Mouse (Mus musculus): ENCODE measurements at regions not wholly inside any gene's neighbourhood (a gene's known extent, or its start where the extent isn't known, plus 50 kb on each side); places are given as distances from the start of the nearest gene placed in this dataset.
A peak's percentile ranks its signal among the peaks of the same experiment; 100 is the strongest.
"Not testable (repeated sequence)": the region's sequence is repeated elsewhere in the genome, so short reads cannot be mapped to it uniquely, and the experiment has no call there.

DNA sequence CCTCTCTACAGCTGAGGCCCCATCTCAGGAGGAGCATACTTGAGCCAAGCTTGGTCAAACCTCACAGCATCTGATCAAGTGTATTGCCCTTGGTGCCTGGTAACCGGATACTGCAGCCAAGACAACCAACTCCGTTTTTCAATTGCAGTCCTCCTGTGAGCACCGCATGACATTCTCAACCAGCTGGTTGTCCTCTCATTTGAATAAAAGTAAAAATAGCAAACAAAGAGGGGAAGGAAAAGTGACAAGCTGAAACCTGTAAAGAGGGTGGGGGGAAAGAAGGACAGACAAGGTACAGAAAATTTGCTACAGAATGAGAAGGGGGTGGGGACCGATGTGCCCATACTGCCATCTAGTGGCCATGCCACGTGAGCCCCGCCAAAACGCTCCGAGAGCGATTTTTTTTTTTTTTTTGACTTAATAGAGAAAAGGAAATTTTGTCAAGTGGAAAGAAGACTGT, 314.0 kb downstream of the Zpld1 start:
- TF ChIP-seq CTCF (IDR thresholded peaks at IDR 0.05), result peak; percentile 83
- peak; percentile 62 to 75 for DNase-seq (ENCODE audit: extremely low spot score in 1 of 2, low spot score in 2 of 2)
- H3K27ac ChIP-seq, result peak overlapping the region; percentile 37; the same call in 1 of the 2 replicates
- intact Hi-C loops (cut with DNase I), result loop anchor here (10.0 kb wide), 4 partner anchors 481 to 1719 kb away; no protein-coding TSS in a partner anchor
- peak overlapping the region; percentile 9; the same call in 1 of the 2 replicates for H3K4me3 ChIP-seq

DNA sequence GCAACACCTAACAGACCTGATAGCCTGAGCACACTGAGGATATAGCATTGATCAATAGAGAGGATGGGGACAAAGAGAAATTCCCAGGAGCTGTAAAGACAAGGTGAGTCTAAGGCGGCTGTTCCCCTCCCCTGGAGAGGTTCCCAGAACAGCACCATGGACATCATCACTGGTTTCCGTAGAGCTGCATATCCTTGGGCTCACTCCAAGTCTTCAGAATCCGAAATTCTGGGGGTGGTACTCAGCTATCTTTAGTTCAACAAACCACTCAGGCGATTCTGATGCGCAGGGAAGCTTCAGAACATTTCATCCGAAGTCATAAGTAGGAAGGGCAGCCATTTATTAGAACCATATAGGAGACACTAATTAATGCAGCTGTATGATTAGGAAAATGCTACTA, 327.4 kb downstream of the Zpld1 start:
- no peak overlapping the region for H3K4me3 ChIP-seq
- no peak for TF ChIP-seq CTCF (IDR thresholded peaks at IDR 0.05)
- intact Hi-C loops (cut with DNase I), result loop anchor here (10.0 kb wide), 1 partner anchor 376 kb away; no protein-coding TSS in a partner anchor
- peak overlapping the region; percentile 53 for H3K27ac ChIP-seq
- peak; percentile 17 to 18 for DNase-seq (ENCODE audit: extremely low spot score in 1 of 2, low spot score in 2 of 2)

DNA sequence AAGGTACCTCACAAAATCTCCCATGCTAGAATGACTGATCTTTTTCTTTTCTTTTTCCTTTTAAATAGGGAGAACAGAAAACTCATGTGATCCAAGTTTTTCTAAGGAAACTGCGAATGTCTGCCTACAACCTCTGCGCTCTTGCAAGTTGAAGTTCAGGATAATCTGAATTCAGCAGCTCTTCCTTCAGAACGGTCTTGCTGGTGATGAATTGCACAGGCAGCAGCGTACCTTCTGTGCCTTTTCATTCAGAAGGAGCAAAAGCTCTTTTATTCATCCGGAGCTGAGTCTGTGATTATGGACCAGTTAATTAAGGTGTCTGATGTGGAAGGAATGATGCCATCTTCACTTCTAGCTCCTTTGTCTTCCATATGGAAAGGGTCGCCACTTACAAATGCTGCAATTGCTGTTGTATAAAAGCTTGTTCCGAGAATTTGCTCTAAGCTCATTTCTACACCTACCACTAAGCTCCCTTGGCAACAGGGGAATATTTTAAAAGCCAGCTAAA, 353.9 kb downstream of the Zpld1 start:
- intact Hi-C loops (cut with DNase I), result no loop called here
- DNase-seq (ENCODE audit: extremely low spot score in 1 of 2, low spot score in 2 of 2), result peak in 1 of 2 experiments; percentile 9
- peak overlapping the region; percentile 78 for H3K27ac ChIP-seq
- TF ChIP-seq CTCF (IDR thresholded peaks at IDR 0.05), result no peak
- no peak overlapping the region for H3K4me3 ChIP-seq

DNA sequence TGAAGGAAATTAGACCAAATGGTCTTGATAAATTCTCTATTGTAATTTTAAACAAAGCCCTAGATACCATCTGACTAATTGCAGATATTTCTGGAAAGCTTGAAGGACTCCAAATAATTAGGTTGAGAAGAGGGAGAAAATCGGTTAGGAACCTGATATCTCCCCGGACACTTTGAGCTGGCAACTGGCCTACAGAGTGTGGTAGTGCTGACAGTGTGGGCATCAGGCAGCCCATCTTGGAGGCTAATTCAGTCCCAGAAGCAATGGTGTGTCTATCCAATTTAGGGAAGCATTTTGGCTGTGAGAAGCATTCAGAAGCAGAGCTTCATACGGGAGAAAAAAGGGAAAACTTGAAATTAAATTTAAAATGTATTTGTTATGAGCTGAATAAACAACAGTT, 369.5 kb downstream of the Zpld1 start:
- no peak for TF ChIP-seq CTCF (IDR thresholded peaks at IDR 0.05)
- intact Hi-C loops (cut with DNase I), result no loop called here
- no peak for DNase-seq (ENCODE audit: extremely low spot score in 1 of 2, low spot score in 2 of 2)
- Histone ChIP-seq H3K27ac (no peak overlapping the region), H3K4me3 (no peak overlapping the region)

DNA sequence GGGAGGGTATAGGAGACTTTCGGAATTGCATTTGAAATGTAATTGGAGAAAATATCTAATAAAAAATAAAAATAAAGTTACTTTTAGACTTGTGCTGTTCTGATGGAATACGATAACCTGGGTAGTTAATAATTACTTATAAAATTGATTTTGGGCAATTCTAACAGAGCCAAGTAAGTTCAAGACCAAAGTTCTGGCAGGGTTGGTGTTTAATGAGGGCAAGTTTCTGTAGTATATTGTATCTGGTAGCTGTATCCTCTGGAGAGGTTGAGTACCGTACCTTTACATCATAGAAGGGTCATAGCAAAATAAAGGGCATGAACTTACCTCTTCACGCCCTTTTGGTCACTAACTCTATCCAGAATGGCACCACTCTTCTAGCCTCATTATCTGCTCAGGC, 394.9 kb downstream of the Zpld1 start:
- intact Hi-C loops (cut with DNase I), result no loop called here
- Histone ChIP-seq H3K27ac (no peak overlapping the region), H3K4me3 (no peak overlapping the region)
- DNase-seq (ENCODE audit: extremely low spot score in 1 of 2, low spot score in 2 of 2), result no peak
- TF ChIP-seq CTCF (IDR thresholded peaks at IDR 0.05), result no peak

DNA sequence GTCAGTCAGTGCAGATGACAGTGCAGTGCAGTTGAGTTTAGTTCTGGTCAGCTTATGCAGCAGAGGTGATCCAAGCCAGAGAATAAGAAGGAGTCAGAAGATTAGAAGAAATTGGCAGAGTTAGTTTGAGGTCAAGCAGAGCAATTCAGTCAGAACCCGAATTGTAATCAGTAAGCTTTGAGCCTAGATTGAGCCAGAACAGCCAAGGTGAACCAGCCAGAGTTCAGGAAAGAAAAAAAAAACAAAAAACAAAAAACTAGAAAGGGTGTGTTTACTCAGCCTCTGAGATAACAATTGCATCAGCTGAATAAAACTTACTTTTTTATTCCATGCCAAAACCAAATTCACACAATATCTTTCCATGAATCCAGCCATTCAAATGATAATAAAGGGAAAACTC, 396.3 kb downstream of the Zpld1 start:
- TF ChIP-seq CTCF (IDR thresholded peaks at IDR 0.05), result no peak
- Histone ChIP-seq H3K27ac (no peak overlapping the region), H3K4me3 (no peak overlapping the region)
- intact Hi-C loops (cut with DNase I), result no loop called here
- no peak for DNase-seq (ENCODE audit: extremely low spot score in 1 of 2, low spot score in 2 of 2)

DNA sequence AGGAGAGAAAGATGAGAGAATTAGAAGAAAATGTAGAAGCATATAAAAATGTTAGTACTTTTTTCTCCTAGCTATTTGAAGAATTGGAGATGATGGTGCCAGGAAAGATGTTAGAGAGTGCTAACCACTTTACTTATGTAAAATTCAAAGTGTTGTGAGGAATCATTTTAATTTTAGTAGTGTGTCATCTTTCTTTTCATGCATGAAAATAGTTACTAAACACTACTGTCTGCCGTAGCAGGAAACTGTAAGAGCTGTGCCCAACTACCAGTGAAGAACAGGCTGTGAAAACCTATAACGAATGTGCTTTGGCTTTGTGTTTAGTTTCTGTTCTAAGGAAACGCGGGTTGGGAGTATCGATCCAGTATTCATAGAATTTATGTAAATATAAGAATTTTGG, 403.1 kb downstream of the Zpld1 start:
- DNase-seq (ENCODE audit: extremely low spot score in 1 of 2, low spot score in 2 of 2), result no peak
- Histone ChIP-seq H3K4me3 (no peak overlapping the region), H3K27ac (peak overlapping the region; percentile 12; the same call in 1 of the 2 replicates)
- intact Hi-C loops (cut with DNase I), result no loop called here
- TF ChIP-seq CTCF (IDR thresholded peaks at IDR 0.05), result no peak

DNA sequence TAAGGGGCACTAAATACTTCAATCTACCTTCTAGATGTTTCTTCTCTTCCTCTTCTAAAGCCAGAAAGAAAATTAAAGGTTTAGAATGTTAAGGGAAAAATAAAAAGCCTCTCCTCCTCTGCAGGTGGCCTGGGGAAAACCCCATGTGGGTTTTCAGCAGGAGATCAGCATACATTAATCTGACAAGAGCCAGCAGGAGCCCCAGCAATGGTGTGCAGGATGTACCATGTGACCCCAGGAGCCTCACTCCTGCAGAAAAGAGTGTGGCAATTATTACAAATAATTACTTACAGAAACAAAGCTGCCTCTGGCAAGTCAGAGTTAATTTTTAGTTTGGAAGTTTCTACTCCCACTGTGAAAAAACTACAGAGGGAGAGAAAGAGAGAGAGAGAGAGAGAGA, 440.4 kb downstream of the Zpld1 start:
- no peak overlapping the region for H3K4me3 ChIP-seq
- intact Hi-C loops (cut with DNase I), result no loop called here
- no peak overlapping the region for H3K27ac ChIP-seq
- no peak for TF ChIP-seq CTCF (IDR thresholded peaks at IDR 0.05)
- DNase-seq (ENCODE audit: extremely low spot score in 1 of 2, low spot score in 2 of 2), result no peak

DNA sequence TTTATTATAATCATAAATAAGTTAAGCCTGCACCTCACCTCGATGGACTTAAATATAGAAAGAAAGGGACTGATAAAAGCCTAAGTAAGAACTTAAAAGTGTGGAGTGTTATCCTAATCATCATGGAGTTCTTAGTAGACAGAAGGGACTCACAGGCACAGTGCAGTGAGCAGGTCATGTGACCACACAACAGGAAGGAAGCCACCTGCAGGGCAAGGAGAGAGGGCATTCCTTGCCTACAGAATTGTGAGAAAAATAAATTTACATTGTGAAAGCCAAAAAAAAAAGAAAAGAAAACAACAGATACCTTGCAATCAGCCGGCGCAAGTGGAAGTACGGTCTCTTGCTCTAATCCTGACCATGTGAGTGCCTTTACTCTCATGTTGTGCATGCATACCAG, 454.8 kb downstream of the Zpld1 start:
- DNase-seq (ENCODE audit: extremely low spot score in 1 of 2, low spot score in 2 of 2); intact Hi-C loops (cut with DNase I); H3K4me3 ChIP-seq; H3K27ac ChIP-seq: not testable (repeated sequence)
